Mouse (Mus musculus) heart, embryonic 14.5 days (tissue): ENCODE measurements around the gene P4hb. TPM values are rescaled to one million over a fixed set of nuclear protein-coding genes. Genes with fewer than 3 reads are reported as not detected.

Experiments
- ATAC-seq: fragments of 200-750 bp; cut with Nextera tagmentation; 2 replicates; pipeline ENCODE4 v1.8.0; 2017; ENCODE audit warnings: low read depth, moderate TSS enrichment; ENCODE audit not compliant: insufficient number of reproducible peaks, insufficient read depth, low FRiP score
- H3K27ac ChIP-seq, 2 experiments: fragments of 200-500 bp in 1 of 2; fragments of 300-500 bp in 1 of 2; sonication (generic) in 1 of 2; replicated peaks in 1 of 2; 2 replicates each; pipeline ENCODE4 v1.5.1; 2012 to 2014; ENCODE audit warnings: low read depth in 2 of 2, low read length in 2 of 2, control low read depth in 1 of 2, mild to moderate bottlenecking in 1 of 2, mixed read lengths in 1 of 2; ENCODE audit not compliant: control insufficient read depth in 1 of 2, insufficient read depth in 1 of 2
- H3K27me3 ChIP-seq: fragments of 300-500 bp; sonication (generic); 2 replicates; pipeline ENCODE4 v1.6.1; 2014; ENCODE audit warnings: mild to moderate bottlenecking, low read length, control low read depth; ENCODE audit not compliant: control insufficient read depth, insufficient read depth
- H3K36me3 ChIP-seq: fragments of 300-500 bp; sonication (generic); 2 replicates; pipeline ENCODE4 v1.6.1; 2014; ENCODE audit warnings: mild to moderate bottlenecking, control low read depth, low read length, mixed read lengths; ENCODE audit not compliant: control insufficient read depth, insufficient read depth
- H3K4me1 ChIP-seq, 2 experiments: fragments of 200-500 bp in 1 of 2; fragments of 300-500 bp in 1 of 2; sonication (generic) in 1 of 2; 2 replicates each; pipeline ENCODE4 v1.6.1; 2012 to 2014; ENCODE audit warnings: low read length in 2 of 2, control low read depth in 1 of 2, mixed read lengths in 1 of 2; ENCODE audit not compliant: control insufficient read depth in 2 of 2, insufficient read depth in 2 of 2
- H3K4me2 ChIP-seq: fragments of 300-500 bp; sonication (generic); 2 replicates; pipeline ENCODE4 v1.6.1; 2014; ENCODE audit warnings: mild to moderate bottlenecking, low read length
- H3K4me3 ChIP-seq, 2 experiments: fragments of 200-500 bp in 1 of 2; fragments of 300-500 bp in 1 of 2; sonication (generic) in 1 of 2; 2 replicates each; pipeline ENCODE4 v1.5.1; 2012 to 2014; ENCODE audit warnings: low read length in 2 of 2, mild to moderate bottlenecking in 2 of 2, control low read depth in 1 of 2, low read depth in 1 of 2, moderate library complexity in 1 of 2; ENCODE audit not compliant: control insufficient read depth in 1 of 2, insufficient read depth in 1 of 2
- H3K9ac ChIP-seq: fragments of 300-500 bp; sonication (generic); 2 replicates; pipeline ENCODE4 v1.6.1; 2014; ENCODE audit warnings: mild to moderate bottlenecking, low read length
- H3K9me3 ChIP-seq: fragments of 300-500 bp; sonication (generic); 2 replicates; pipeline ENCODE4 v1.6.1; 2016; ENCODE audit warnings: low read length, control low read depth; ENCODE audit not compliant: control insufficient read depth
- WGBS: fragments of 180-500 bp; shearing (Covaris S2); extraction: QIAGEN DNeasy Blood & Tissue Kit; methylation state at CpG from one replicate; pipeline ENCODE4 v1.1.7; 2014; 5-methylcytosine and 5-hydroxymethylcytosine counted together
- polyA plus RNA-seq: library from polyadenylated mRNA; unstranded; fragments of >200 nt; fragmentation: Nextera tagmentation; extraction: Ambion mirVana; gene quantifications from 2 replicates; pipeline ENCODE4 v1.2.1, GENCODE M21; 2014

Gene P4hb
- polyA plus RNA-seq, 1 experiment from 2014 or later, result 451 TPM

- peaks cover 21 to 23% of the 10 kb centered on the region in 2 experiments for H3K4me1 ChIP-seq
- peak overlapping the region; percentile 95 for H3K9ac ChIP-seq
- peaks cover 53% of the 10 kb centered on the region for H3K36me3 ChIP-seq
- 0 out of 2 replicates have a peak, but pooled peaks cover 3% of the 10 kb centered on the region for H3K9me3 ChIP-seq
- peak overlapping the region; percentile 80 to 91 for H3K27ac ChIP-seq
- WGBS, result under 1% methylated on average over 44 of the region's 44 CpGs
- H3K27me3 ChIP-seq, result no peaks in the 10 kb centered on the region
- peak overlapping the region; percentile 81 to 91 for H3K4me3 ChIP-seq
- peak overlapping the region; percentile 93 for H3K4me2 ChIP-seq
- peak; percentile 37; the same call in 1 of the 2 replicates for ATAC-seq
Measured at GRCm38 (mm10) chr11:120580871-120581331, 7.8 kb upstream of the P4hb start.

DNA sequence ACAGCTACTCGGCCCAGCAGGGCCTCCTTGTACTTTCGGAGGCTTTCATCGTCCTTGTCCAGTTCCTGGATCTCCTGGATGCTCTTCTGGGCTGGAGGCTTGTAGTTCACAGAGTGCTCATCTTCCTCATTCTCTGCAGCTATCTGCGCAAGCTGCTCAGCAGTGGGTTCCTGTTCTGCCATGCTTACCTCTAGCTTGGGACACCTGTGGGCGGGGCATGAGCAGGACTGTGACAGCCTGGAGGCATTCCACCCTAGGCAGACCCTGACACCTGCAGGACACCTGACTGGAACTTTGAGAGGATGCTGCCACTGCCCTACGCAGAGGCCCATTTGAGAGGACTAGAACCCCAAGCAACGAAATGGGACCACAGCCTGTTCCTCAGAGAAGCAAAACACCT lies 7.1 kb upstream of the P4hb start:
- Histone ChIP-seq H3K4me3 (peak overlapping the region; percentile 81 to 91), H3K4me2 (peak overlapping the region; percentile 93), H3K27ac (peak overlapping the region; percentile 80 to 91; a peak in 3 of 4 replicates), H3K9me3 (0 out of 2 replicates have a peak, but pooled peaks cover 3% of the 10 kb centered on the region), H3K36me3 (peaks cover 47% of the 10 kb centered on the region), H3K4me1 (peaks cover 21 to 23% of the 10 kb centered on the region in 2 experiments), H3K27me3 (no peaks in the 10 kb centered on the region), H3K9ac (peak overlapping the region; percentile 95)
- ATAC-seq, result no peak
- 53% methylated on average over 7 of the region's 7 CpGs for WGBS

GRCm38 (mm10) chr11:120579316-120580107 lies 6.5 kb upstream of the P4hb start:
- Histone ChIP-seq H3K27ac (peak overlapping the region in 1 of 2 experiments; percentile 91; a peak in 2 of 4 replicates), H3K27me3 (no peaks in the 10 kb centered on the region), H3K9ac (peak overlapping the region; percentile 95), H3K9me3 (0 out of 2 replicates have a peak, but pooled peaks cover 3% of the 10 kb centered on the region), H3K36me3 (peaks cover 43% of the 10 kb centered on the region), H3K4me3 (peak overlapping the region; percentile 81 to 91), H3K4me2 (peak overlapping the region; percentile 93), H3K4me1 (peaks cover 21 to 26% of the 10 kb centered on the region in 2 experiments)
- 43% methylated on average over 15 of the region's 15 CpGs for WGBS
- ATAC-seq, result no peak

GRCm38 (mm10) chr11:120578694-120579243 lies 5.7 kb upstream of the P4hb start:
- Histone ChIP-seq H3K9ac (no peak overlapping the region), H3K27ac (no peak overlapping the region), H3K4me3 (no peak overlapping the region), H3K36me3 (peaks cover 37% of the 10 kb centered on the region), H3K27me3 (no peaks in the 10 kb centered on the region), H3K9me3 (0 out of 2 replicates have a peak, but pooled peaks cover under 1% of the 10 kb centered on the region), H3K4me1 (peaks cover 24 to 34% of the 10 kb centered on the region in 2 experiments), H3K4me2 (no peak overlapping the region)
- WGBS, result 63% methylated on average over 11 of the region's 11 CpGs
- no peak for ATAC-seq

GRCm38 (mm10) chr11:120578024-120578693 lies 5.1 kb upstream of the P4hb start:
- Histone ChIP-seq H3K9ac (no peak overlapping the region), H3K9me3 (no peaks in the 10 kb centered on the region), H3K4me2 (no peak overlapping the region), H3K4me1 (peaks cover 24 to 34% of the 10 kb centered on the region in 2 experiments), H3K4me3 (no peak overlapping the region), H3K36me3 (peaks cover 36% of the 10 kb centered on the region), H3K27me3 (no peaks in the 10 kb centered on the region), H3K27ac (no peak overlapping the region)
- no peak for ATAC-seq
- 77% methylated on average over 10 of the region's 10 CpGs for WGBS

DNA sequence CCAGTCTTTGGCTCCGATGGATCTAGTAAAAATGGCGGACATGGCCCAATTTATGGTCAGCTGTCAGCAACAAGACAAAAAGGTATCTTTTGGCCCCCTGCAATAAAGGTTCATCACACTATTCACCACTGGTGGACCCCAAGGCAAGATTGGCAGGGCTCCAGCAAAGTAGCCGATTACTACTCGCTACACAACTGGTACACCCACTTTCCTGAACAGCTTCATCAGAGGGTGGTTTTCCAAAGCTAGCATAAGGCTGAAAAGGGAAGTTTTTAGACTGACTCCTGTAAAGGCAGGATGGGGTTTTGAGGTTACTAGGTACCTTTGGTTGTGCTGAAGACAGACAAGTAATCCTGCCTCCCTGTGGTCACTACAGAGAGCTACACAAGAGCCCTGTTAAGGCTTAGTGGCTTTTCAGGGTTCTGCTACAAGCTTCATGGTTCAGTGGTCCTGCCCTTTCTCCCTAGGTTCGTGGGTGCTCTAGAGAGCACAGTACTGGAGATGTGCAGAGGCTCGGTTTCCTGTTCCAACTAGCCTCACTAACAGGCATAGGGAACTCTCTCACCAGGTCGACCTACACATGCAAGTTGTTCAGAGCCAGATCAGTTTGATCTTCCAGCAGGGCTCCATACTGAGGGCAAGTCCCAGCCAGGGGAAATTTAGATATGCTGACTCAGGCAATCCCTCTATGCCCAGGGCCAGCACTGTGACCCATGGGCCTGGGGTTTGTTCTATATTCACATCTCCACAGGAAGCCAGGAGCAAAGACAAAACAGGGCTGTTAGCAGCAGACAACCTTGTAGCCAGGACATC lies 4.4 kb upstream of the P4hb start:
- H3K36me3 ChIP-seq, result peaks cover 36% of the 10 kb centered on the region
- ATAC-seq, result no peak
- no peak overlapping the region for H3K4me3 ChIP-seq
- no peaks in the 10 kb centered on the region for H3K27me3 ChIP-seq
- no peak overlapping the region for H3K27ac ChIP-seq
- no peak overlapping the region for H3K9ac ChIP-seq
- H3K9me3 ChIP-seq, result no peaks in the 10 kb centered on the region
- 87% methylated on average over 7 of the region's 7 CpGs for WGBS
- H3K4me1 ChIP-seq, result peaks cover 24 to 34% of the 10 kb centered on the region in 2 experiments
- H3K4me2 ChIP-seq, result no peak overlapping the region
